Mouse (Mus musculus) WW6 (cell line): ENCODE data around the gene Man2a1.

ENCODE experiments used
- DNase-seq: peaks from one replicate; pipeline ENCODE4 v3.0.0-alpha.2; 2013; ENCODE audit warnings: low read depth, low spot score

Gene Man2a1

DNA sequence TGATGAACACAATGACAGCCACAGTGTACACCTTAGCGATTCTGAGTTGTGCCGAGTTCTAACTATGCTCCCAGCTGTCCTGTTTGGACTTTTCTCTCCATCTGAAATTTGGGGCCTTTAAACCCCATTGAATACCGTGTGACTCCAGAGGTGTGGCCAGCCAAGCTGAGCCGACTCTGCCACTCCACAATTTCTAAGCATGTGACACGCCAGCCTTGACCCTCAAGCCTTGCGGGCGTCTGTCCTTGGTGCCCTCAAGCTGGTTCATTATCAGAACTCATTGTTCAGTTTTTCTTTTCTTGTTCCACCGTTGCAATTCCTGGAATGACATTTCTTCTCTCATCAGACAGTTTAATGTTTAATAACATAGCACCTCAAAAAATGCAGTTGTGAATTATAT is 98.0 kb downstream of the Man2a1 start:
- no peak for DNase-seq

DNA sequence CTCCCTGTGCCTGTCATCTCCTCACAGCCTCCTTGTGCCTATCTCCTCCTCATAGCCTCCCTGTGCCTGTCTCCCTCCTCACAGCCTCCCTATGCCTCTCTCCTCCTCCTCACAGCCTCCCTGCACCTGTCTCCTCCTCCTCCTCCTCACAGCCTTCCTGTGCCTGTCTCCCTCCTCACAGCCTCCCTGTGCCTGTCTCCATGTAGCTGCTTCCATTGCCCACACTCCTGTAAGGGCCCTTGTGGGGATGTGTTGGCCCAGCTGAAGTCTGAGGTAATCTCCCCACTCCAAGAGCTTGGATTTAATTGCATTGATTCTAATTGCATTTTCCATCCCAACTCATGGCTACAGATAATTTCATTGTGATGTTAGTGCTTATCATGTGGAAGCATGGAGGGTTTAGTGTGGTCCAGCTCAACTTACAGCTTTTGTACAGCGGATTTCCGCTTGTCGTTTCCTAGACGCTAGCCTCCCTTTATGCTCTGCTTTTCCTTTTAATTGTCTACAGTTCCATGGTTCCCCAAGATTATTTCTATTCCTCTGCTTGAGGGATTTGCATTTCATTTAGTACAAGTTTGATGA is 103.2 kb downstream of the Man2a1 start:
- DNase-seq, result no peak

DNA sequence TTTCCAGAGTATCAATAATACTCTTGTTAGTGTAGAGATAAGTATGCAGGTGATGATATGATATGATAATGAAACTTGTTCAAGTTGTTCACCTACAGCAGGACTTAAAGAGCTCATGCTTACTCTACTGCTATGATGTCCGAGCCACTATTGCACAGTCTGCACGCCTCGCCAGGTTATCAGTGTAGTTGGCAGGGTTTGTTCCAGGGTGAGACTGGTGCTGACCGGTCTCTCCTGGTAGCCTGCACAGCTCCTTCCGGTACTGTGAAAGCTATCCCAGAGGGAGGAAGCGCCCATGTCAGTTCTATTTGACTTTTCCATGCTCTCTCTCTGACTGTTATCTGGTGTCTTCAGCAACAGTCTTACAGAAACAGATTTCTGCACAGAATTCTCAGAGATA is 107.0 kb downstream of the Man2a1 start:
- no peak for DNase-seq

DNA sequence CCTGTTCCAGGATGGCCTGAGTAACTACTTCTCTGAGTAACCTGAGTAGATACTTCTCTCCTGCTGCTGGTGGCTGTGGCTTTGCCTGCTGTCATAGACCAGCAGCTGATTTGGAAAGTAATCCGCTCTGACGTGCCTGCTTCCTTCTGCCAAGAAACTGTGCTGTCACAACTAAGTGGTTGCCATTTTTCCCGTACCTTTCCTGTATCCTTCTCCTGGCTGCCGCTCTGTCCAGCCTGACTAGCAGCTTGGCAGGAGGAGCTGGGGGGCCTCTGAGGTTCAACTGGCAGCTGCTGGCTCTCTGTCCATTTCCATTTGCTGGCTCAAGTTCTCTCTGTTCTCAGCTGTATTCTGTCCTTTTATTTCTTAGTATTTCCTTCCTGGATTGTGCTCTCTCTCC is 115.8 kb downstream of the Man2a1 start:
- no peak for DNase-seq

DNA sequence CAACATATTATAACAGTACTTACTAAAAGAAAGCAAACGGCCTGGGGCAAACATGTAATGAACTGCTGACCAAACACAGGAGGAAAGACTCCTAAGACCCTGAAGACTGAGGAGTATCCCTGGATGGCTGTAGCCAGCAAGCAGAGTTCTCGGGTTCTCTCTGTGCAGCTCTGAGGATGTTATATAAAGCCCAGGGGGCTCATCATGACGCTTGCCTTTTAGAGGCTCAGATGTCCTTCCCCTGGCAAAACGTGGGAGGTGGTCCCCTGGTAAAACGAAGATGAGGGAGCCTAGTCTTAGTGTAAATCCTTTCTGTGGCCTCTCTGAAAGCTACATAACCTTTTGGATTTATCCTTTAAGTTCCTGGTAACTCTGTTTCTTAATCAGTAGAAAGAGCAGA is 119.2 kb downstream of the Man2a1 start:
- no peak for DNase-seq

DNA sequence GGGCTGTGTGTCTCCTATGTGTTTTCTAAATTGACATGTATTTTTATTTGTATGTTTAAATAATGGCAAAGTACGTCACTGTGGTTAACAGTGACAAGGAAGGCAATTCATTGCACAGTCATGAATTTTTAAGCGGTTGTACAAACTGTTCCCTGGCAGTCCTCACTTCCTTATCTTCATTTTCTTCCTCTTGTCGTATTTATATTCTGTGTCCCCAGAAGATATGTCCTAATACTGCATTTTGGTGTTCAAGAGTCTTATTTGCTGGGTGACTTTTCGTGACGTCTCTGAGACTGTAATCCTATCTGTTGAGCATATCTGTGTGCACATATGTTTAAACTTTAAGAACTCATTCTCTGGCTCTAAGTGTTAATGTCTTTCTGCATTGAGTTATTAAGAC is 120.6 kb downstream of the Man2a1 start:
- no peak for DNase-seq

DNA sequence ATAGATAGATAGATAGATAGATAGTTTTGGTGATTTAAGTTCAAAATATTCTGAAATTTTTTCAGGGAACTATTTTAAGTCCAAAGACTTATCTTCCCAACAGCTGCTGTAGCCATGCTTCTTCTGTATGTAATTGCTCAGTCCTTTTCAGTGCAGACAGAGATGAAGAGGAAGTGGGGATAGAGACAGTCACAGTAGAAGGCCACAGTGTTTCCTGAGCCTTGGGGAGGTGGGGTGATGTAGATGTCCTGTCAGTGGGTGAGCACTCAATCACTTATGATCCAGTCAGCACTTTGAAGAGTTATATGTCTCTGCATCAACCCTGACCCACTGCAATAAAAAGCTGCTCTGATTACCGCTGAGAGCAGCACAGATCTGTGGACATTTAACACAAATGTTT is 122.6 kb downstream of the Man2a1 start:
- no peak for DNase-seq

DNA sequence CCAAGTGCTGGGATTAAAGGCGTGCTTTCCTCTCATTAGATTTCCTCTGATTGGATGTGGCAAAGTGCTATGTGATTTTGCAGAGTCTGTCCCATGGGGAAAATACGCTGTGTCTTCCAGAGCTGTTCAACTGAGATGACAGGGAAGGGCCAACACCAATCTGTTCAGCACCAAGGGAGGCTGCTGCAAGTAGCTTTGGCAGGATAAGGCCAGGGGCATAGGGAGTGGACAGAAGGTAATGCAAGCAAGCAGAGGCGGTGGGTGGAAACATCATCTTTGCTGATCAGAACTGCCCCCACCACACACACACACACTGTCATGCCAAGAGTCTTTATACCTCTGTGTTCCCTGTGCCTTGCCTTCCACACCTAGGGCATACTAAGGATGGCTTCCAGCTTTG is 124.7 kb downstream of the Man2a1 start:
- DNase-seq, result no peak

DNA sequence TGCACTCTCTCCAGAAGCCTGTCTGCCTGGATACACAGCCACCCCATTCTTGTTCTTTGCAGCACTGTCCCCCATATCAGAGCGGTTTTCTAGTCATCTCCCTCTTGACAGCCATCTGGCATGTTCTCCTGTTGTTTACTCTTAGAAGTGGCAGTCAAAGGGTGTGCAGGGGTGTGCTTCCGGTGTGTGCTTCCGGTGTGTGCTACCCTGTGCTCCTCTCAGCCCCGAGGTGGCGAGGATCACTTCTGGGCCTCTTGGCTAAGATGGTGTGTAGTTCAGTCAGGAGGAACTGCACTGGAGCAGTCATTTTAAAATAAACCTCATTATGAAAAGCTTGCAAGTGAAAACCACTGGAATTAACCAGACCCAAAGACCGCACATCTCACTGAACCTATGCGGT is 125.5 kb downstream of the Man2a1 start:
- no peak for DNase-seq

DNA sequence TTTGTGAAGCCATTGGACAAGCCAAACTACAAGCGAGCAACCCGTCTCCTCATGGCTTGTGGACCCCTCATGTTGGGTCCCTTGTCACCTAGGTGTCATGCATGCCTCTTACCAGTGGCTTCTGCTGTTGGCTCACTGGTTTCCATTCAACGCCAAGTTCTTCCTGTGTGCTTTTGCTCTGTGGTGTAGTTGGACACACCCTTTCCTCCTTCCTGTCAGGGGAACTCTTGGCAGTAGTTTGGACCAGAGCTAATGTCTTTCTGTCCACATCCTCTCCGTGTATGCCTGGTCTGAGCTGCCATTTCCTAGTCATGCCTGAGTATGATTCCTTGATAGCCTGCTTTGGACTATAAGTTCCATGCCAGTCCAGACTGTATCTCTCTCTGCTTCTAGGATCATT is 135.0 kb downstream of the Man2a1 start:
- no peak for DNase-seq

DNA sequence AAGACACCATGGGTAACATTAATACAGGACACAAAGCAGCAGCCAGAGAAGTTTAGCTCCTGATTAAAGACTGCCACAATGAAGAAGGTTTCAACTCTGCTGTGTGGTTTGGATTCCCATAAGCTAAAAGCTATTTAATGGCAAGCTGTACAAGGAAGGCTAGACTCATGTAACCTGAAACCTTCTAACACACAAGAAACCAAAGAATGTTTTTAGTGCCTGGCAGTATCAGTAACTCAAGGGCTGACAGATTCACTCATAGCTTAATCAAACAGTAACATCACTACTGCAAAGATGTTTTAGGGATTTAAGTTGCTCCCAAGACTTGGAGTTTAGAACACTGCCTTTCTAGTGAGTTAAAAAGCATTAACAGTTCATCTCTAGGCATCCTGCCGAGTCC is 137.4 kb downstream of the Man2a1 start:
- DNase-seq, result no peak

DNA sequence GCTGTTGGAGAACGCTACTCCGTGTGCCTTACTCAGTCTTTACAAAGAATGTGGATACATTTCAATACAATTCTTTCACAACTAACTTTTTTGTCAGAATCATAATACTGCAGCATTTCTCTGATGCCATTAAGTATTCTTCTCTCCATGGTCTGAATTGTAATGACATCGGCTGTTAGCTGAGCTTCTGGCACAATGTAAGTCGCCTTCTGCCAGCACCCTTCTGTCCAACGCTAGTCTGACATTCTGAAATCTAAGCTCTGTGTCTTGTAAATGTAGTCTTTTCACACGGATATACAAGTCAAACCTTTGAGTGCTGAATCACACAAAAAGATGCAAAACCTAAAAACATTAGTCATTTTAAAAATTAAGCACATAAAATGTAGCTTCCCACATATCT is 138.6 kb downstream of the Man2a1 start:
- no peak for DNase-seq

DNA sequence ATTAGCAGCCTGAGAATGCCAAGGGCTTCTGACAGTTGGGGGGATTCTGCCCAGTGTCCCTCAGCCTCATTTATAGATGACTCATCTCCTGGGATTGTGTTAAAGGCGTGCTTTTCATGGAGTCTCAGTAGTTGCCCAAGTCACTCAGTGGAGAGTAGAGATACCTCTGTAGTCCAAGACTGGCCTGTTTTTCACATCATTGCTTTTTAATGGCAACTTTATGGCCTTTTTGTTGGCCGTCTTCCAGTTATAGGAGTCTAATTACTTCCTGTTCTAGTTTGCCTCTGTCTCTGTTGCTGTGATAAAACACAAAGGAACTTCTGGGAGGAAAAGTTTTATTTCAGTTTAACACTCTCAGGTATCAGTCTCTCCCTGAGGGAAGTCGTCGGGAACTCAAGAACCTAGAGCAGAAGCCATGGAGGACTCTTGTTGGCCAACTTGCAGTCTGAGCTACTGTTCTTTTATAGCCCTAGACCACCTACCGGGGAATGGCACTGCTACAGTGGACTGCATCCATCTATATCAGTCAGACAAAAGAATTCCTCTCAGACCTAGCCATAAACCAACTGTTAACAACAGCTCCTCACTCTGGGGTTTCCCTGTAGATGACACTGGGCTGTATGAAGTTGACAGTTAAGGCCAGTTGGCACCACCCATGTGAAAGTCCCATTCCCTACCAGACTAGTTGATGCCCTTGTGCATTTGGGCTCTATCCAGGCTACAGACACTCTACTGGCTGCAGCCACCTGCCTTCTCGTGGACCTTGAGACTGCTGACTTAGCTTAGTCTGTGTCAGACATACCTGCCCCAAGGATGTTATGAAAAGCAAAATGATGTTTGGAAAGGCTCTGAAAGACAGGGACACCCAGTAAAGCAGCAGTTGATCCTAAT is 142.4 kb downstream of the Man2a1 start:
- no peak for DNase-seq

DNA sequence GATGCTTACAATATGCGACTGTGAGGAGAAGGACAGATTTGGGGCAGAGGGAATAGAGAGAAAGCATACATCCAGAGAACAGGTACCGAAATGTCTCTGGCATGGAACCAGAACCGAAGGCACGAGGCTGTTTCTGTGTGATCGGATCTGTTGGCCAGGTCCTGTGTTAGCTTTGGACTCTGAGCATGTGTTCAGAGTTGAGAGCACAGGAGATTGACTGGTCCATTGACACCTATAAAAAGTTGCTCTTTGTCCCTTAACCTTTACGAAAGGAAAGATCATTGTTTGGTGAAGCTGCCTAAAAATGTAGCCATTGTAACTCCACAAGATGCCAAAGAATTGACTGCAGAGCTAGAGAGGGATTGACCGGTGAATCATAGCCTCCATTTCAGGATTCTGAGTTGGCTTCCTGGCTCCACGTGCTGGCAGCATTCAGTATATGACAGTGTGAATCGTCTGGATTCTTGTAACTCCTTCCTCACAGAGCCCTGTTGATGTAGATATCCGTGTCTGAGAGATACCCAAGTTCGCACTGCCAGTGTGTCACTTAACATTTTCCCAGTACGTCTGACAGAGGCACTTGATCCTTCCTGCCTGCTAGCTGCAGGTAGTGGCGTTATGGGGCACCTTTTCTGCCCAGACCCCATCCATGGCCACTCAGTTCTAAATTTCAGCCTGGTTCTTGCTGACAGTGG is 143.2 kb downstream of the Man2a1 start:
- DNase-seq, result no peak

DNA sequence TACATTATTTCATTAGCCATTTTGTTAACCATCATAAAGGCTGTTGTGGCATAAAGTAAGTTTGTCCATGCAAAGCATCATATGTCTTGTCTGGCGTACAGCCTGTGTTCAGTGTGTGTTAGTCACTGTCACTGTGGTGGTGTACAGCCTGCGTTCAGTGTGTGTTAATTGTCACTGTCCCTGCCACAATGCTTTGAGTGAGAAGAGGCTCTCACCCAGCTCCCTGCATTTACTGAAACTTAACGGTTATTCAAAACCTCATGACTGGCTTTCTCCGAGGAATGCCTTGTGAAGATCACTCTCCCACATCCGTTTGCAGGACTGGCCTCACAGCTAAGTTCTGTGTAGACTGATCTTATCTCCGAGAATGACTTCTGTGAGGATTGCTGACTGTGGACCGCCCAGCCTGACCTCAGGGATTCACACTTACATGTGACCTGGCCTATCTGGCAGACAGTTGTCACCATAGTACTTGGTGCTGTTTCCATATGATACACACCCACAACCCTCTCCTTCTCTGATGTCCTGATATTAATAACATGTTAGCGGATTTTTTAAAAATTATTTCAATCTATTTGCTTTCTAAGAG is 146.2 kb downstream of the Man2a1 start:
- DNase-seq, result no peak

DNA sequence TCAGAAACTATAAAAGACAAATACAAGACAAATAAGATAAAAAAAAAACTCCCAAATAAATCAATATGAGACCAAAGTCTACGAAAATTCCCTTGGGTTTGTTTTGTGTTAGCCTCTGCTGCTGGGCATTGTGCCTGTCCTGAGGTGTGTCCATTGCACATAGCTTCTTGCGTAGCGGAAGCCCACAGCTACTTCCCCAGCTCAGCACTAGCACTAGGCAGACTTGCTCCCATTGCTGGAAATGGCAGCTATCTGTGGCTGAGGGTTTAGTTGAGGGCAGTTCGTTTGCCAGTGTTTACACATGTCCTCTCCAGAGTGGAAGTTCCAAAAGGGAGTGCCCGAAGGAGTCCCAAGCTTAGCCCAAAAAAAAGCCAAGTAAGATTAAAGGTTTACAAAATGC is 146.9 kb downstream of the Man2a1 start:
- DNase-seq, result no peak

DNA sequence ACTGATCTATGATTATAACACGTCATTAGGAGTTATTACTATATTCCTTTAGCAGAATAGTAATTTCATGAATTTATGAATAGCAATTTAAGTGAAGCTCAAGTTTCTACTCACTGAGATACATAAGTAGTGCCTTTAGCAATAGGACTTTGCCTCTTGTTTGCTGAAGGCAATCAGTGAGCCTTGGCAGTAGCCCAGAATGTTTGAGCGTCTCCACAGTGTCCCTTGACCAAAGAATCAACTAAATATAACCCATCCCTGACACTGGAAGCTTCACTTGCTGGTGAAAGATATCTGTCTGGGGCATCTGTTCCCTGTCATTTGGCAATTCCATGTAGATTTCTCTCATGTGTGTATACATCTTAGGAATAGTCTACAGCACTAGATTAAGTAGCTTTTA is 147.6 kb downstream of the Man2a1 start:
- no peak for DNase-seq

DNA sequence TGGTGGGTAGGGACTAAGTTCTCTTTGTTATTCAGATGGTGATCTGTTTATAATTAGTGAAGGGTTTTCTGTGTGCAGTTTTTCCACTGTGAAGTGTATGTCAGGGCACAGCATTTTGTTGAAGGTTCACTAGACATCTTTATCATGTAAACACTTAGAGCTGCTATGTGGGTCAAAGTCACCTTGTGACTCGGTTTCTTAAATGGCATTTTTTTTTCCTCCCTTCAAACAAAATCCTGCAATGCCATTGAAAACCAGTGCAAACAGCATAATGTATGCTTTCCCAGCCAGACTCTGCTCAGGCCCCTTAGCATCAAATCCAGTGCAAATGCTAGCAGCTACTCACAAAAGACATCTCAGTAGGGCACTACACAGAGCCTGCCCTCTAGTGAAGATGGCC is 148.6 kb downstream of the Man2a1 start:
- DNase-seq, result no peak

DNA sequence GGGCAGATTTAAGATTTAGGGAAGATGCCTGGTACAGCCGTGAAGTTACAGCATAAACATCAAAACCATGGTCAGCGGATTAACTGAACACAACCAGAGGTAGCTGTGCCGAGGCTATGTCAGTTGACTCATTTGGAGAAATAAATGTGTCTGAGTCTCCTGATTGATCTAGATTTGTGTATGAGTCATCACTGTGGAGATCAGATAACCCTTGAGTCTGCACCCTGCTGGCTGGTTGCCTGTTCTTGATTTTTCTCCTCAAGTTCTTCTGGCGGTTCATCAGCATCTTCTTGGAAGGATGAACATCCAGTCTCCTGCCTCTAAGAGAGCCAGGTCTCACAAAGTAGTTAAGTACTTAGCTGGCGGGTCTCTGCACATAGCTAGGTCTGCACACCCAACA is 150.7 kb downstream of the Man2a1 start:
- no peak for DNase-seq

DNA sequence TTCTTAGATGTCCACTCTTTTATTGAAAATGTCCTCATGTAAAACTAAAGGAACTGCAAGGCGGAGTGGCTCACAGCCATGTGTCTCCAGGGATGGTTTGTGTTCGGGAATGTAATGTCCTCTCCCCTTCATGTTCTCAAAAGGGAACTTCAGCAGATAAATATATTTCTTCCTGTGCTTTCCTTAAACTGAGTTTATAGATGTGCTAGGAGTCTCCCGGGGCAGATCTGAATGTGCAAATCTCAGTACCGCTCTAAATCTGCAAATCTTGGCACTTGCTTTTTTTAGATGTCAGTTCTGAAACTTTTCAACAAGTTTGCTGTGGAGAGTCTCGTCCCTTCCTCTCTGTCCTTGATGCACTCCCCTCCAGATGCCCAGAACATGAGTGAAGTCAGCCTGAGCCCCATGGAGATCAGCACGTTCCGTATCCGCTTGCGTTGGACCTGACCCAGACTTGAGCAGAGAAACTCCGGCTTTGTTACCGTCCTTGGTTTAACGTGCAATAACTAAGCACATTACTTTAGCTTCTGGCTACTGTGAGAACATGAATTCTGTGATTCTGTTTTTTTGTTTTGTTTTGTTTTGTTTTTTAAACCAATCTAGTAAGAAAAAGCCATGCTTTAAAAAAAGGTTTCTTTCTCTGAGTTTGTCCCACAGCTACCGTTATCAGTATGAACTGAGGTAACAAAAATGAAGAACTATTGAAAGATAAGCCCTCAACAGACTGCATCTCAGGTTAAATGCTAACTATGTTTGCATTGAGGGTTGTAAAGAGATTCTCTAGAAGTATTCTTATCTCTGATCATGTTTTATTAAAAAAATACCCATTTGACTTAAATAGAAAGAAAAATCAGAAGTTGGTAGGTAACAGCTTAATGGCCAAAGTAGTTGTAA is 151.8 kb downstream of the Man2a1 start:
- no peak for DNase-seq

DNA sequence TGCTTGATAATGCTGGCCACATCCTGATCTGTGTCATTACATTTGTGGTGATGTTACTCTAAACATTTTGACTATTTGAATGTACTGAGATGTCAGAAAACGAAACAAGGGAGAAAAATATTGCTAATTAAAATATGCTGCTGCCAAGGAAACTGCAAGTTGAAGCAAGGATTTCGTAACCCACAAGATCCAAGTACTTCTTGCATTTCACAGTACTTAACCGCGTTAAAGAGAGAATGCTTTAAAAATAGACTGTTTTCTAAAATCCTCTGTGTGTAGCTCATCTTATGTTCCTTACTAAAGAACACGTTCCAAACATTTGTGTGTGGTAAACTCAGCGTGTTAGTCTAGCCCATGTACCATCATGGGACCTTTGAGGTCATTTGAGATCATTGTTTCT is 153.0 kb downstream of the Man2a1 start:
- no peak for DNase-seq
